Mouse (Mus musculus) stomach, postnatal 0 days (tissue): Measurements from ENCODE around the gene Ahsa1.

Experiments used
- CTCF ChIP-seq: IDR thresholded peaks from 2 replicates; pipeline ENCODE4 v1.5.1; 2016; ENCODE audit warnings: antibody characterized with exemption, low read depth, mild to moderate bottlenecking, moderate library complexity
- EP300 ChIP-seq: optimal IDR thresholded peaks from 2 replicates; pipeline ENCODE3; 2016; ENCODE audit warnings: antibody characterized with exemption

DNA sequence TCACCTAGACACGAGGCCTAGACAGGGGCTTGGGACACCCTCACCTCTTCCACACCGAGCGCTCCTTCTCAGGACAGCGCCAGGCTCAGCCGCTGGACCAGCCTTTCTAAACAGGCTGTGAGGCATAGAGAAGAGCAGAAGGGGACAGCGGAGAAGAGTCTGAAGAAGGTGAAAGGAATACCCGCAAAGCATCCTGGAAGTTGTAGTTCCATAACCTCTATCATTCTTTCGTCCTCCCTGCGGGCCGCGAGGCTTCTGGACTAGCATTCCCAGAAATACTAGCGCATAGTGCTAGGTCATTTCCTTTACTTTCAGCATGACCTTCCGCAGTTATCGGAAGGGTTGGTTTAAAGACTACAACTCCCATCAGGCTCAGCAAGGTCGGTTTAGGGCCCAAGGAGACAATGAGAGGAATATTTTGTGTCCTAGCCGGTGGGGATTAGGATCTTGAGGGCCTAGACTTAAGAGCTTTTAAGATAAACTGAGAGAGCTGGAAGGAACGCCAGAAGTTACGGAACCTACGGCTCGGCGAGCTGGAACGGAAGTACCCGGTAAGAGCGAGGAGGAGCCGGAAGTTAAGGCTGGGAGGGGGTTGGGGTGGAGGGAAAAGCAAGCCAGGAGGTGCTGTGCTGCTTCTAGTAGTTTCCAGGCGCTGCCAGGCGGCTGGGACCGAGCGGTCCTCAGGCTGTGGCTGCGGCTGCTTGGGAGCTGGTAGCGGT, at the start of gene Ahsa1, which contains the start of gene Vipas39:
- TF ChIP-seq CTCF, result peak; percentile 70
- TF ChIP-seq EP300, result no peak
